Comparison of ENCODE assay signal across 16 mouse cellular contexts in the genomic region with DNA sequence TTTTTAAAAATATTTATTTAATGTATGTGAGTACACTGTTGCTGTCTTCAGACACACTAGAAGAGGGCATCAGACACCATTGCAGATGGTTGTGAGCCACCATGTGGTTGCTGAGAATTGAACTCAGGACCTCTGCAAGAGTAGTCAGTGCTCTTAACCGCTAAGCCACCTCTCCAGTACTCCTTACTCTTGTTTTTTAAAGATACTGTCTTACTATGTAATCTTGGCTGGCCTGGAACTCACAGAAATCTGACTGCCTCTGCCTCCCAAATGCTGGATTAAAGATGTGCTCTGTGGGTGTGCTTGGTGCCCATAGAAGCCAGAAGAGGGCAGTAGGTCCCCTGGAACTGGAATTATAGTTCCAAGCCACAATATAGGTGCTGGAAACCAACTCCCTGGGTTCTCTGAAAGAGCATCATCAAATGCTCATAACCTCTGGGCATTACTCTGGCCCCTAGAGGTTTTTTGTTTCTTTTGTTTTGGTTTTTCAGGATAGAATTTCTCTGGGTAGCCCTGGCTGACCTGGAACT. TPM values are rescaled to one million over a fixed set of nuclear protein-coding genes. Genes with fewer than 3 reads are reported as not detected.
DNase-seq lines count a peak whose midpoint lies in the region; ATAC-seq and TF ChIP-seq lines count a peak whose summit lies in the region.
"Had no signal": no experiment of that assay in that cellular context is flagged by ENCODE, and none has a peak within 500 bp of the region (broad histone marks: within the 10 kb centered on the region; RNA-seq: fewer than 3 reads in every experiment).

No protein-coding gene starts in this region.

- TF ChIP-seq CTCF in layer of hippocampus, adult 2 months (conservative IDR thresholded peaks at IDR 0.05): peak; percentile 37

- ATAC-seq in CD4-positive, CD25-positive, alpha-beta regulatory T cell, adult 4 months: no peak
- no peak for ATAC-seq in erythroblast, adult 5-6 weeks (replicated peaks; ENCODE audit: low FRiP score, poor library complexity, severe bottlenecking)

- H3K4me3 ChIP-seq in layer of hippocampus, adult 2 months: no peak overlapping the region
- H3K4me3 ChIP-seq: forebrain, embryonic 12.5 days; neural tube, embryonic 12.5 days had no signal

- peak; percentile 34 for DNase-seq in CD4-positive, CD25-positive, alpha-beta regulatory T cell, adult 2 months (ENCODE audit: low read depth, low spot score)
- DNase-seq in layer of hippocampus, adult 2 months (ENCODE audit: low spot score in 2 of 2): no peak
- no peak for DNase-seq in layer of hippocampus, adult 9-11 months
- peak; percentile 9 for DNase-seq in thymus, postnatal 4 days
- DNase-seq in thymus, postnatal 25 days: no peak
- DNase-seq in heart, adult 9 months (ENCODE audit: low spot score in 2 of 2): no peak
- DNase-seq: adrenal gland, adult 2 months; gastrocnemius, postnatal 14 days; heart, postnatal 4 days; lung, adult 2 months; right cerebral cortex, postnatal 14 days; thymus, postnatal 36 days had no signal

- no peak overlapping the region for H3K27ac ChIP-seq in layer of hippocampus, adult 2 months
- H3K27ac ChIP-seq: forebrain, embryonic 12.5 days; neural tube, embryonic 12.5 days had no signal

RNA-seq across cellular contexts. Expression of a gene that starts 5.7 kb away (rescaled TPM):
- under 1 TPM in 1 of 2 experiments, not detected in 1; 0.32 TPM for polyA plus RNA-seq in CD4-positive, CD25-positive, alpha-beta regulatory T cell, adult 4 months (2017; shearing (Covaris generic))
- total RNA-seq in layer of hippocampus, adult 2 months (2021): 10 to 100 TPM; 71.8 to 86.4 TPM
- 0.42 and 6.1 TPM in 2 replicates for total RNA-seq in erythroblast, adult 5-6 weeks (2015; ENCODE audit: low replicate concordance)
- total RNA-seq in erythroblast, adult 5-6 weeks (2017; ENCODE audit: low replicate concordance): 2.9 TPM in 2 replicates

RNA-seq across cellular contexts. Expression of a gene that starts 26.9 kb away (rescaled TPM):
- polyA plus RNA-seq in CD4-positive, CD25-positive, alpha-beta regulatory T cell, adult 4 months (2017; shearing (Covaris generic)): 10 to 100 TPM; 68.0 to 77.9 TPM
- 100 to 1,000 TPM in 1 of 2 experiments, 10 to 100 TPM in 1; 100.0 to 103 TPM for total RNA-seq in layer of hippocampus, adult 2 months (2021)
- 52.6 and 60.4 TPM in 2 replicates for total RNA-seq in erythroblast, adult 5-6 weeks (2015; ENCODE audit: low replicate concordance)
- 66.1 and 94.8 TPM in 2 replicates for total RNA-seq in erythroblast, adult 5-6 weeks (2017; ENCODE audit: low replicate concordance)

RNA-seq across cellular contexts. Expression of a gene that starts 27.0 kb away (rescaled TPM):
- polyA plus RNA-seq in CD4-positive, CD25-positive, alpha-beta regulatory T cell, adult 4 months (2017; shearing (Covaris generic)): 10 to 100 TPM; 55.1 to 73.7 TPM
- total RNA-seq in layer of hippocampus, adult 2 months (2021): 10 to 100 TPM; 73.9 to 84.9 TPM
- total RNA-seq in erythroblast, adult 5-6 weeks (2015; ENCODE audit: low replicate concordance): 62.1 and 85.9 TPM in 2 replicates
- 40.4 and 54.4 TPM in 2 replicates for total RNA-seq in erythroblast, adult 5-6 weeks (2017; ENCODE audit: low replicate concordance)

RNA-seq across cellular contexts. Expression of a gene that starts 58.4 kb away (rescaled TPM):
- not detected for polyA plus RNA-seq in CD4-positive, CD25-positive, alpha-beta regulatory T cell, adult 4 months (2017; shearing (Covaris generic))
- total RNA-seq in layer of hippocampus, adult 2 months (2021): 10 to 100 TPM; 50.0 to 50.3 TPM
- total RNA-seq in erythroblast, adult 5-6 weeks (2015; ENCODE audit: low replicate concordance): not detected in 2 replicates
- total RNA-seq in erythroblast, adult 5-6 weeks (2017; ENCODE audit: low replicate concordance): not detected in 2 replicates

Comparison
In these comparisons a context has a peak if more than half of its experiments do, and no peak if none do; other contexts are left out.
1. DNase-seq: peak in CD4-positive, CD25-positive, alpha-beta regulatory T cell, adult 2 months (single experiment) and thymus, postnatal 4 days (single experiment); none in layer of hippocampus, adult 2 months (0 of 2), layer of hippocampus, adult 9-11 months (single experiment), thymus, postnatal 25 days (single experiment) and heart, adult 9 months (0 of 2).
2. RNA of a gene that starts 5.7 kb away (total RNA-seq): 71.8 to 86.4 TPM in layer of hippocampus, adult 2 months; 0.42 to 6.1 TPM in erythroblast, adult 5-6 weeks; every median in the first group is over 10 times any median in the second.